Mouse (Mus musculus): ENCODE results near the gene Naif1. TPM values are rescaled to one million over a fixed set of nuclear protein-coding genes. Genes with fewer than 3 reads are reported as not detected.
"Not testable (repeated sequence)": the region's sequence is repeated elsewhere in the genome, so short reads cannot be mapped to it uniquely, and the experiment has no call there.

Gene Naif1
- polyA plus RNA-seq, 1 experiment from 2014 or later: 2.2 TPM

DNA sequence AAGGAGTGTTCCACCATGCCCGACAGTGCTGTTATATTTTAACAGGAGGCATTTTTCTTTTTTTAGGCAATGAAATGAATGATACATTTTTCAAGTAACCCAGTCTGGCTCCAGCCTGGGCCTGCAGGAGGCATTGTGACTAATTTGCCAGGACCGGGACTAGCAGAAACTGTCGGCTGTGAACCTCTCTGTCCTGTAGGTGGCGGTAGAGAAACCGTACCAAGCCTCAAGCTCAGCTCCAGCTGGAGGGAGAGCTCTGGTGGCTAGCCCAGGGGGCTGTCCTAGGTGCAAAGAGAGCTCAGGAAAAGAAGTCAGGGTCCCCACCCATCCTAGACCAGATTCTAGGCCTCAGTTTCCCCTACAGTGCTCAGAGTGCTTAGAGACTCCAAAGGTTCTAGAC, 38.4 kb downstream of the Naif1 start:
- H3K9me3 ChIP-seq (replicated peaks): no peaks in the 10 kb centered on the region
- DNase-seq (peak; percentile 58), ATAC-seq (ENCODE audit: low read depth) (no peak)
- no peak overlapping the region for H3K4me3 ChIP-seq (replicated peaks)
- no peaks in the 10 kb centered on the region for H3K36me3 ChIP-seq
- H3K27ac ChIP-seq: no peak overlapping the region
- H3K9ac ChIP-seq: no peak overlapping the region
- H3K4me2 ChIP-seq: no peak overlapping the region
- H3K4me1 ChIP-seq (replicated peaks): peaks cover 23% of the 10 kb centered on the region
- 1% methylated on average over 5 of the region's 5 CpGs for WGBS (ENCODE audit: insufficient replicate concordance)
- H3K27me3 ChIP-seq: no peaks in the 10 kb centered on the region

DNA sequence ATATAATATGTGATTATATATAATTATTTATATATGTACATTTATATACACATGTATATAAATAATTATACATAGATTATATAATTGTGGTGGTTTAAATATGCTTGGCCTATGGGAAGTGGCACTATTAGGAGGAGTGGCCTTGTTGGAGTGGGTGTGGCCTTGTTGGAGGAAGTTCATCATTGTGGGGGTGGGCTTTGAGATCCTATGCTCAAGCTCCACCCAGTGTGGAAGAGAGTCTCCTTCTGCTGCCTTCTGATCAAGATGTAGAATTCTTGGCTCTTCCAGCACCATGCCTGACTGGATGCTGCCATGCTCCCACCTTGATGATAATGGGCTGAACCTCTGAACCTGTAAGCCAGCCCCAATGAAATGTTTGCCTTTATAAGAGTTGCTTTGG, 40.5 kb downstream of the Naif1 start:
- not testable (repeated sequence) for DNase-seq; H3K27ac ChIP-seq; H3K4me2 ChIP-seq; H3K36me3 ChIP-seq; H3K4me3 ChIP-seq (replicated peaks); H3K27me3 ChIP-seq; H3K9me3 ChIP-seq (replicated peaks); H3K9ac ChIP-seq; ATAC-seq (ENCODE audit: low read depth)
- H3K4me1 ChIP-seq (replicated peaks): peaks cover 36% of the 10 kb centered on the region

DNA sequence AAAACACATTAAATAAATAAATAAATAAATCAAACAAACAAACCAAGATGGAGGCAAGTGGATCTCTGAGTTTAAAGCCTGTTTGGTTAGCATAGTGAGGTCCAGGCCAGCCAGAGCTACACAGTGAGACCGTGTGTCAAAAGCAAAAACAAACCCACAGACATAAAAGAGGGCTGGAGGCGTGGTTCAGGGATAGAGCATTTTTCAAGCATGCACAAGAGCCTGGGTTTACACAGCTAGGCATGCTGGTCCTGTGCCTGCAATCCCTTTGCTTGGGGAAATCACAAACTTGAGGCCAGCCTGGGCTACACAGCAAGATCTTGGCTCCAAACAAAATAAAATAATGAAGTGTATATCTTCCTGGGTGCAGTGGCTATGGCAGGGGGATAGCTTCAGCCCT, 42.4 kb downstream of the Naif1 start:
- DNase-seq (no peak), ATAC-seq (ENCODE audit: low read depth) (no peak)
- no peaks in the 10 kb centered on the region for H3K27me3 ChIP-seq
- H3K9me3 ChIP-seq (replicated peaks): no peaks in the 10 kb centered on the region
- WGBS (ENCODE audit: insufficient replicate concordance): 42% methylated on average over 2 of the region's 2 CpGs
- H3K4me2 ChIP-seq: no peak overlapping the region
- no peak overlapping the region for H3K9ac ChIP-seq
- H3K4me3 ChIP-seq (replicated peaks): no peak overlapping the region
- H3K4me1 ChIP-seq (replicated peaks): peaks cover 33% of the 10 kb centered on the region
- no peaks in the 10 kb centered on the region for H3K36me3 ChIP-seq
- no peak overlapping the region for H3K27ac ChIP-seq

DNA sequence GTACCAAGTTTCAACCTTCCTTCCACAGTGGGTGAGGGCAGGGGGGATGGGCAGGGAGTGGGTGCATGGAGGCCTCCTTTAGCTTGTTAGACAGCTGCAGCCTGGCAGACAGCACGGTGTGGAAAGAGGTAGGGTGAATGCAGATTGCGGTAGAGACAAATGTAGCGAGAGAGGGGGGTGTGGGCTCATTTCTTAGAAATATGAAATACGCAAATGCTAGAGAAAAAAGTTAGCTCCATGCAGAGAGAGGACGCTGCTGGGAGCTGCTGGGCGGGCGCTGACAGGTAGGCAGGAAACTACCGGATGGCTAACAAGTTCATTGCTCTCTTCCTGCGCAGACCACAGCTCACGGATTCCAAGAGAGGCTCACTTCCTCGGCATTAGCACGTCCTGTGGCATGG, 43.0 kb downstream of the Naif1 start:
- Histone ChIP-seq H3K9ac (no peak overlapping the region), H3K4me2 (no peak overlapping the region), H3K4me3 (replicated peaks) (no peak overlapping the region), H3K4me1 (replicated peaks) (peaks cover 33% of the 10 kb centered on the region), H3K27me3 (no peaks in the 10 kb centered on the region), H3K27ac (no peak overlapping the region), H3K36me3 (no peaks in the 10 kb centered on the region), H3K9me3 (replicated peaks) (no peaks in the 10 kb centered on the region)
- ATAC-seq (ENCODE audit: low read depth) (no peak), DNase-seq (no peak)
- WGBS (ENCODE audit: insufficient replicate concordance): 24% methylated on average over 12 of the region's 12 CpGs

DNA sequence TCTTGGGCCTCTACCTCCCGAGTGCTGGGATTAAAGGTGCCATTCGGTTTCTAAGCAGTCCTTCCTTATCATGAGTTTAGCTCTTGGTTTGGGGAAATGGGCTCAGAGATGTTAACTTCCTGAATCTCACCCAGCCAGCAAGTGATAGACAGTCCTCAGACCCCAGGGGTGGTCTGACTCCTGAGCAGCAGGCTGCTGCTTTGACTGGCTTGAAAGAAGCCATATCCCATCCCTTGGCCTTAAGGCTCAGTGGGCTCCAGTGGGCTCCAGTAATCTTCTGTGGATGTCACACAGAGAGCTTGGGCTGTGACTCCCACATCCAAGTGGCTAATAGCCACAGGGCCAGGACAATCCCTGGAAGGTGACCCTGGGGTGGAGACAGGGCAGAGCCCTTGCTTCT, 44.3 kb downstream of the Naif1 start:
- Histone ChIP-seq H3K27ac (peak overlapping the region; percentile 47), H3K9me3 (replicated peaks) (no peaks in the 10 kb centered on the region), H3K36me3 (no peaks in the 10 kb centered on the region), H3K4me3 (replicated peaks) (no peak overlapping the region), H3K9ac (no peak overlapping the region), H3K4me2 (peak overlapping the region; percentile 67; the same call in 1 of the 2 replicates), H3K4me1 (replicated peaks) (peaks cover 33% of the 10 kb centered on the region), H3K27me3 (no peaks in the 10 kb centered on the region)
- WGBS (ENCODE audit: insufficient replicate concordance): 10% methylated on average over 2 of the region's 2 CpGs
- no peak for DNase-seq
- ATAC-seq (ENCODE audit: low read depth): no peak

DNA sequence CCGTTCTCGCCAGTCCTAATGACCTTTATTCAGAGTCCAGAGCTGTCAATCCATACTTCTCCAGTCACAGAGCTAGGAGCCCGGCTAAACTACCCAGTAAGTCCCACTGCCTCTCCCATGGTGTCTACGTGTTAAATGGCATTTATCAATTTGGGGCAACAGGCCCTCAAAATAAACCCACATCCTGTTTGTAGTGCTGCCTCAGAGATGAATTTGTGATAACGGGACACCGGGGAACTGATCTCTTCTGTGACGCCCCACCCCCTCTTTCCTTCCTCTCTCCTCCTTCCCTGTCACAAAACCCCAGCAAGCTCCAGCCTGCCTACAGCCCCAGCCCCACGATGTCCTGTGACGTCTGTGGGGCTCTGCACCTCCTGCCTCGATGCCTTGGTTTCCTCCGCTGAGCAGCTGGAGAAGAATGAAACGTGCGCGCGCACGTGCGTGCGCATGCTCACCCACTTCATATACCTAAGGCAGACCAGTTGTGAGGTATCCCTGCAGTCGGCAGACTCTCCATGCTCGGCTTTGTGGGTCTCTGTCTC, 45.0 kb downstream of the Naif1 start:
- peak overlapping the region; percentile 45; the same call in 1 of the 2 replicates for H3K9ac ChIP-seq
- no peaks in the 10 kb centered on the region for H3K27me3 ChIP-seq
- H3K36me3 ChIP-seq: no peaks in the 10 kb centered on the region
- WGBS (ENCODE audit: insufficient replicate concordance): 13% methylated on average over 20 of the region's 20 CpGs
- peak overlapping the region; percentile 67 for H3K4me2 ChIP-seq
- H3K9me3 ChIP-seq (replicated peaks): no peaks in the 10 kb centered on the region
- peak overlapping the region; percentile 50; the same call in 1 of the 2 replicates for H3K27ac ChIP-seq
- H3K4me1 ChIP-seq (replicated peaks): peaks cover 33% of the 10 kb centered on the region
- H3K4me3 ChIP-seq (replicated peaks): peak overlapping the region; percentile 40
- ATAC-seq (ENCODE audit: low read depth) (peak; percentile 61), DNase-seq (peak; percentile 33)

DNA sequence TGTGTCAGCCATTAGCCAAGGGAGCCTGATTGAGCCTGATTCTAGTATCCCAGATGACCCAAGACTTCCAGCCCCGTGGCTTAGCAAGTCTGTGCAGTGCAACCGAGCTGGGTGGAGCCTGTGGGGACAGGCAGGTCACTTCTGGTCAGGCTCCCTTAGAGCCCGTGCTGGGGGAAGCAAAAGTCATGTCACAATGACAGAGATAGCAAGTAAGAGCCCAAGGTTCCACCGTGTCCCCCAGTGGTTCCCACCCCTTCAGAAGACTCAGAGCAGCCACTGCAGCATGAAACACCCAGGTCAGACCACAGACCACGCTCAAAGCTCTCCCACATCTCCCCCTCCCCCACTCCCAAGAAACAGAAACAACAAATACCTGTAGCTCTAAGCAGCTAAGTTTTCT, 45.9 kb downstream of the Naif1 start:
- Histone ChIP-seq H3K4me2 (peak overlapping the region; percentile 67), H3K27me3 (no peaks in the 10 kb centered on the region), H3K27ac (peak overlapping the region; percentile 50; the same call in 1 of the 2 replicates), H3K4me3 (replicated peaks) (no peak overlapping the region), H3K9ac (no peak overlapping the region), H3K36me3 (no peaks in the 10 kb centered on the region), H3K4me1 (replicated peaks) (peaks cover 33% of the 10 kb centered on the region), H3K9me3 (replicated peaks) (no peaks in the 10 kb centered on the region)
- WGBS (ENCODE audit: insufficient replicate concordance): 13% methylated on average over 5 of the region's 5 CpGs
- DNase-seq: no peak
- ATAC-seq (ENCODE audit: low read depth): no peak

DNA sequence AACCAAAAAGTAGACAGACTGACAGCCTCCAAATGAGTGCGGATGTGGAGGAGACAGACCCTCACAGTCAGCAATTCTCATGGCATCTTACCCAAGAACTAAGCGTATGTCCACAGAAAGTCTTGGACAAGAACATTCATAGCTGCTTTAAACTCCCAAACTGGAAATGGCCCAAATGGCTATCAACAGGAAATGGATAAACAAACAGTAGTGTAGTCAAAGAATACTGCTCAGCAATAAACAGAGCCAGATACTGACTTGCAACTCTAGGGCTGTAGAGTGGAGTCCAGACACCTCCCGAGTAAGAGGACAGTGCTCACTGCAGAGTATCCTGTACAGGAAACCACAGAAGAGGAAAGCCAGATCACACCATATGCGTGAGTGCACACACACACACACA, 49.1 kb downstream of the Naif1 start:
- Histone ChIP-seq H3K4me2 (no peak overlapping the region), H3K27ac (0 out of 2 replicates have a peak overlapping the region, but pooled peaks have one; percentile 7), H3K4me1 (replicated peaks) (peaks cover 29% of the 10 kb centered on the region), H3K27me3 (no peaks in the 10 kb centered on the region), H3K36me3 (no peaks in the 10 kb centered on the region), H3K4me3 (replicated peaks) (no peak overlapping the region), H3K9ac (no peak overlapping the region), H3K9me3 (replicated peaks) (no peaks in the 10 kb centered on the region)
- 55% methylated on average over 4 of the region's 4 CpGs for WGBS (ENCODE audit: insufficient replicate concordance)
- no peak for ATAC-seq (ENCODE audit: low read depth)
- DNase-seq: no peak

DNA sequence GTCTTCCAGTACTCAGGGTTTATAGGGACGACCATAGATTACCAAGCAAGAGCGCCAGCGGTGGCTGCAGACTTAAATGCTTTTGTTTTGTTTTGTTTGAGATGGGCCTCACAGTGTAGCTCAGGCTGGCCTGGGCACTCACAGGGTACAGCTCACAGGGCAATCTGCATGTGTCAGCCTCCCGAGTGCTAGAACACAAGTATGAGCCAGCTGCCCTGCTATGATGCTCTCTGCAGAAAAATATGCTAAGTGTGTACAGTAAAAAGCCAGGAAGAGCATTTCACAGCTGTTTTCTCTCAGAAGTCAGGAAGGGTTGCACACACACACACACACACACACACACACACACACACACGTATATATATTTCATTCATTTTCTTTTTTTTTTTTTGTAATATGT, 50.2 kb downstream of the Naif1 start:
- Histone ChIP-seq H3K4me1 (replicated peaks) (peaks cover 18% of the 10 kb centered on the region), H3K27me3 (no peaks in the 10 kb centered on the region), H3K4me3 (replicated peaks) (no peak overlapping the region), H3K36me3 (no peaks in the 10 kb centered on the region), H3K27ac (no peak overlapping the region), H3K4me2 (no peak overlapping the region), H3K9ac (no peak overlapping the region), H3K9me3 (replicated peaks) (no peaks in the 10 kb centered on the region)
- ATAC-seq (ENCODE audit: low read depth): no peak
- DNase-seq: no peak
- WGBS (ENCODE audit: insufficient replicate concordance): 65% methylated on average over 5 of the region's 5 CpGs

DNA sequence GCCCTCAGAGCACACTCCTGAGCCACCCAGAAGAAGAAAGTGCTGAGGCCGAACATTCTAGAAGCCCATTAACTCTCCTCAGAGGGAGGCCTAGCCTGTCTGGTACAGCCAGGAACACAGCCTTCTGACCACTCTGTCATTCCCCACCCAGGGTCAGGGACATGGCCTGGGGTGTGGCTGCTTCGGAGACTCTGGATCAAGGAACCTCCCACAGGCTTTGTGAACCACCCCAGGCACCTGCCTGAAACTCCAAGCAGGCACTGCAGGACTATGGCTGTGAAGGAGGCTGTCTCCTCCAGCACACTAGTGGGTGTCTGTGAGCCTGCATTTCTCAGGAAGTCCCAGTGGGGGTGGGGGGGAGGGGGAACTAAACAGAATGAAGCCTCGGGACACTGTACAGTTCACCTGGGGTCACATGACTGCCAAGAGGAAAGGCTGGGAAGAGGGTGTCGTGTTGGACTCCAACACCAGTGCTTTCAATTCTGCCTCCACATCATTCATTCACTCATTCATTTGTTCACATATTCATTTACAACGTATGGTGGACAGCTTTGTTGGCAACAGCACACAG, 51.6 kb downstream of the Naif1 start:
- no peaks in the 10 kb centered on the region for H3K9me3 ChIP-seq (replicated peaks)
- WGBS (ENCODE audit: insufficient replicate concordance): 55% methylated on average over 5 of the region's 5 CpGs
- no peak overlapping the region for H3K9ac ChIP-seq
- H3K36me3 ChIP-seq: no peaks in the 10 kb centered on the region
- ATAC-seq (ENCODE audit: low read depth): no peak
- H3K4me3 ChIP-seq (replicated peaks): no peak overlapping the region
- H3K4me2 ChIP-seq: no peak overlapping the region
- H3K27ac ChIP-seq: no peak overlapping the region; the same call in 1 of the 2 replicates
- no peaks in the 10 kb centered on the region for H3K27me3 ChIP-seq
- peaks cover 8% of the 10 kb centered on the region for H3K4me1 ChIP-seq (replicated peaks)
- DNase-seq: no peak

DNA sequence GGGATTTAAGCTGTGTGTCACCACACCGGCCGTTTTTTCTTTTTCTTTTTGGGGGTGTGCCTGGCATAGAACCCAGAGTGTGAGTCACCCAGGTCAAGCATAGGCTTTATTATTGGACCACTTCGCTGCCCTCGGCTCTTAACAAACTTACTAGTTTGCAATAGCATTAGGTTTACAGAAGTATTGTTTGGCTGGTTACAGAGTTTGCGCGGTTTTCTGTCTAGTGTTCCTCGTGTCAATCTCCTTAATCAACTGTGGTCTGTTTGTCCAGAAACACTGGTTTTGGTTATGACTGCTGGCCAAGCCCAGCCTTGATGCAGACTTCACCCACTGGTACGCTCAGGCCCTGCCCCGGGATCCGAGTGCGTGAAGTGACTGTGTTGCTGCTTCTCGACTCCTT, 52.6 kb downstream of the Naif1 start:
- H3K36me3 ChIP-seq: no peaks in the 10 kb centered on the region
- no peak overlapping the region for H3K4me2 ChIP-seq
- H3K4me3 ChIP-seq (replicated peaks): no peak overlapping the region
- no peaks in the 10 kb centered on the region for H3K9me3 ChIP-seq (replicated peaks)
- no peak overlapping the region for H3K27ac ChIP-seq
- DNase-seq: no peak
- H3K4me1 ChIP-seq (replicated peaks): peaks cover 18% of the 10 kb centered on the region
- ATAC-seq (ENCODE audit: low read depth): no peak
- no peaks in the 10 kb centered on the region for H3K27me3 ChIP-seq
- no peak overlapping the region for H3K9ac ChIP-seq
- 54% methylated on average over 12 of the region's 12 CpGs for WGBS (ENCODE audit: insufficient replicate concordance)

DNA sequence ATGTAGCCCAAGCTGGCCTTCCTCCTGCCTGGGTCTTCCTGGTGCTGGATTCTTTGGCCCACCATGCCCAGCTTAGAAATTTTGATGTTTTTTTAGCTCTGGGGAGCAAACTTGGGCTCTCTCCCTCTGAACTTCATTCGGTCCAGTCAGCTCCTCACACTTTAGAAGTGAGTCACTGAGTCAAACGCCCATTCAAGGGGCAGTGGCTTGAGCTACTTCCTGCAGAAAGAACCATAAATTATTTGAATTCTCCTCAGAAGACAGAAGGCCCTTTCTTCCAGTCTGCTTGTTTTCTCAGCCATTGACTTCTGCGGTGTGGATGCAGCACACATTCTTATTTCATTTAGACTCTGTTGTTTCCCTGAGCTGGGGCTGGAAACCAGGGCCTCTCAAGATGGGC, 53.3 kb downstream of the Naif1 start:
- H3K36me3 ChIP-seq: no peaks in the 10 kb centered on the region
- H3K27ac ChIP-seq: no peak overlapping the region
- H3K27me3 ChIP-seq: no peaks in the 10 kb centered on the region
- ATAC-seq (ENCODE audit: low read depth): no peak
- 29% methylated on average over 3 of the region's 3 CpGs for WGBS (ENCODE audit: insufficient replicate concordance)
- H3K4me3 ChIP-seq (replicated peaks): no peak overlapping the region
- H3K9me3 ChIP-seq (replicated peaks): no peaks in the 10 kb centered on the region
- H3K4me1 ChIP-seq (replicated peaks): peaks cover 21% of the 10 kb centered on the region
- no peak overlapping the region for H3K9ac ChIP-seq
- H3K4me2 ChIP-seq: no peak overlapping the region
- no peak for DNase-seq

Measured in liver, embryonic 13.5 days (tissue).